Mouse (Mus musculus) forebrain, embryonic 11.5 days (tissue): ENCODE data around the gene Acvrl1. TPM values are rescaled to one million over a fixed set of nuclear protein-coding genes. Genes with fewer than 3 reads are reported as not detected.
A peak's percentile ranks its signal among the peaks of the same experiment; 100 is the strongest.

Source experiments
- ATAC-seq: fragments of 200-750 bp; cut with Nextera tagmentation; replicated peaks from 2 replicates; pipeline ENCODE4 v1.8.0; 2017; ENCODE audit warnings: moderate TSS enrichment; ENCODE audit not compliant: low FRiP score
- DNase-seq: peaks from one replicate; pipeline ENCODE4 v3.0.0-alpha.2; 2017; ENCODE audit warnings: low spot score
- H3K27ac ChIP-seq: fragments of 300-500 bp; sonication (generic); 2 replicates; pipeline ENCODE4 v1.5.1; 2014; ENCODE audit warnings: low read depth, low read length
- H3K27me3 ChIP-seq: fragments of 300-500 bp; sonication (generic); 2 replicates; pipeline ENCODE4 v1.6.1; 2014; ENCODE audit warnings: mild to moderate bottlenecking, low read length, mixed read lengths; ENCODE audit not compliant: control insufficient read depth, insufficient read depth
- H3K36me3 ChIP-seq: fragments of 300-500 bp; sonication (generic); 2 replicates; pipeline ENCODE4 v1.6.1; 2014; ENCODE audit warnings: mild to moderate bottlenecking, low read length, moderate library complexity, mixed read lengths; ENCODE audit not compliant: control insufficient read depth, insufficient read depth
- H3K4me1 ChIP-seq: fragments of 300-500 bp; sonication (generic); replicated peaks from 2 replicates; pipeline ENCODE4 v1.6.1; 2014; ENCODE audit warnings: low read length, mixed read lengths; ENCODE audit not compliant: control insufficient read depth, insufficient read depth
- H3K4me2 ChIP-seq: fragments of 300-500 bp; sonication (generic); 2 replicates; pipeline ENCODE4 v1.6.1; 2014; ENCODE audit warnings: low read depth, mild to moderate bottlenecking, low read length, moderate library complexity, mixed read lengths; ENCODE audit not compliant: severe bottlenecking
- H3K4me3 ChIP-seq: fragments of 300-500 bp; sonication (generic); 2 replicates; pipeline ENCODE4 v1.5.1; 2014; ENCODE audit warnings: low read depth, low read length
- H3K9ac ChIP-seq: fragments of 300-500 bp; sonication (generic); 2 replicates; pipeline ENCODE4 v1.6.1; 2014; ENCODE audit warnings: low read length
- H3K9me3 ChIP-seq: fragments of 300-500 bp; sonication (generic); 2 replicates; pipeline ENCODE4 v1.6.1; 2016; ENCODE audit warnings: low read length, mixed read lengths; ENCODE audit not compliant: control insufficient read depth
- WGBS: fragments of 180-500 bp; shearing (Covaris S2); extraction: QIAGEN DNeasy Blood & Tissue Kit; methylation state at CpG from one replicate; pipeline ENCODE4 v1.1.7; 2014; 5-methylcytosine and 5-hydroxymethylcytosine counted together
- polyA plus RNA-seq: library from polyadenylated mRNA; unstranded; fragments of >200 nt; fragmentation: Nextera tagmentation; extraction: Ambion mirVana; gene quantifications from 2 replicates; pipeline ENCODE4 v1.2.1, GENCODE M21; 2014

Gene Acvrl1
- polyA plus RNA-seq, 1 experiment from 2014 or later, result 7.2 TPM

DNA sequence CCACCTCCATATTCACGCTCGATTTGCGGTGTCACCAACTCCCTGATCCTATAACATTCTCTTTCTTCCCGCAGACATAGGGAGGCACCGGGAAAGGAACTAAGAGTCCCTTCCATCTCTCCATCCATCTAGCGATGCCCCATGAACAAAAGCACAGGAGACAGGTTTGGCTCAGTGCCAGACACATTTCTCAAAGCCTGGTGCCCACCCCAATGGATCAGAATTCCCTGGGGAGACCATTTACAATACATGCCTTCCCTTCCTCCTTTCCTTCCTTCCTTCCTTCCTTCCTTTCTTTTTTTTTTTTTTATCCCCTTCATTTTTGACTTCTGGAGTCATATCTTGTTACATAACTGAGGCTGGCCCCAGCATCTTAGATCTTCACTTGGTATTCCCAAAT lies 3.7 kb downstream of the Acvrl1 start:
- no peak overlapping the region for H3K4me2 ChIP-seq

DNA sequence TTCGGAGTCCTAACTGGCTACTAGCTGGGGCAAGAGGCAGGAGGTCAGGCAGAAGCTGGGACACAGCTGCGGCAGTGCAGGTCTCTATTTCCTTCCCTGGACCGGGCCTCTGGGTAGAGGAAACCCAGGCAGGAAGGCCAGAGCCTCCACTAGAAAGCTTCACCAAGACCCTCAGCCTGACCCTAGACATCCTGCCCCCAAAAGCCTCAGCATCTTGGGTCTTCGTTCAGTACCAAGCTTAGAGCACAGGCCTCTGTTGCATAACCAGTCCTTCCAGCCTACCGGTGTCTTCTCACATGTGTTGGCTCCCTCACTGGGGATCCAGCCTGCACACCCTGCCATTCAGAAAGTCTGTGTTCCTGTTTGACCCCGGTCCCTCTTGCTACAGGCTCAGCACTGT lies 4.4 kb downstream of the Acvrl1 start:
- Histone ChIP-seq H3K36me3 (no peaks in the 10 kb centered on the region), H3K9me3 (no peaks in the 10 kb centered on the region), H3K27ac (no peak overlapping the region), H3K9ac (no peak overlapping the region), H3K4me1 (peaks cover 10% of the 10 kb centered on the region), H3K4me2 (no peak overlapping the region), H3K4me3 (no peak overlapping the region), H3K27me3 (peaks cover 24% of the 10 kb centered on the region)
- DNase-seq (no peak), ATAC-seq (no peak)
- 83% methylated on average over 6 of the region's 6 CpGs for WGBS

More for the DNA sequence above, 3.7 kb downstream of the Acvrl1 start:
- peaks cover 30% of the 10 kb centered on the region for H3K27me3 ChIP-seq
- no peaks in the 10 kb centered on the region for H3K36me3 ChIP-seq
- no peak overlapping the region for H3K4me3 ChIP-seq
- no peak overlapping the region for H3K27ac ChIP-seq
- H3K4me1 ChIP-seq, result peaks cover 10% of the 10 kb centered on the region
- no peaks in the 10 kb centered on the region for H3K9me3 ChIP-seq
- no peak for ATAC-seq
- WGBS, result 72% methylated on average over 6 of the region's 6 CpGs
- DNase-seq, result no peak
- H3K9ac ChIP-seq, result no peak overlapping the region

DNA sequence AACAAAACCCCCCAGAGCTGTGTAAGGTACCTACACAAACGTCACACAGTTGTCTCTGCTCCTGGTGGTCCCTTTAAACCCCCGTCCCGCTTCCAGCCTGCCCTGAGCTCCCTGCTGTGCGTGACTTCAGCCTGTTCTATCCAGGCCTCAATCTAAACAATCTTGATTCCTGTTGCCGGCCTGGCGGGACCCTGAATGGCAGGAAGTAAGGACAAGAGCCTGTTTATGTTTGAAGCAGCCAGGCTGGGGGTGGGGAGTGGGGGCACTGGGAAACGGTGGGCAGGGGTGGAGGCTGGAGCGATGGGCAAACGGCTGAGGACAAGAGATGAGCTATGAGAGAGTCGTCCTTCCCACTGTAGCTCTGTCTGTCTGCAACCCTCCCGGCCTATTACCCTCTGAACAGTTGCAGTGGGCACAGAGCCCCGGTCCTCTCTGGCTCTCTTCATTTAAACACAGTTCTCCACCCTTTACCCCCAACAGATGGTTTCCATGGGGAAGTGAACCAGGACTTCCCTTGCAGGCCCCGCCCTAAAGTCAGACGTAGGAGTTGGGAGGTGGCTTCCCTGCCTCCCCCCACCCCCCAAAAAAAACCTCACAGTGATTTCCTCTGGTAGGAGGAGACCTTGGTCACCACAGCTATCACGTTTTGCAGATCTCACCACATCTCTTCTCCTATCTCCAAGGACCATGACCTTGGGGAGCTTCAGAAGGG lies 5.8 kb downstream of the Acvrl1 start:
- Histone ChIP-seq H3K4me1 (peaks cover 4% of the 10 kb centered on the region; the same call in 1 of the 2 replicates), H3K27me3 (peaks cover 12% of the 10 kb centered on the region), H3K36me3 (no peaks in the 10 kb centered on the region), H3K4me2 (no peak overlapping the region), H3K27ac (no peak overlapping the region), H3K9me3 (no peaks in the 10 kb centered on the region), H3K4me3 (no peak overlapping the region), H3K9ac (no peak overlapping the region)
- ATAC-seq (no peak), DNase-seq (no peak)
- 36% methylated on average over 15 of the region's 15 CpGs for WGBS

DNA sequence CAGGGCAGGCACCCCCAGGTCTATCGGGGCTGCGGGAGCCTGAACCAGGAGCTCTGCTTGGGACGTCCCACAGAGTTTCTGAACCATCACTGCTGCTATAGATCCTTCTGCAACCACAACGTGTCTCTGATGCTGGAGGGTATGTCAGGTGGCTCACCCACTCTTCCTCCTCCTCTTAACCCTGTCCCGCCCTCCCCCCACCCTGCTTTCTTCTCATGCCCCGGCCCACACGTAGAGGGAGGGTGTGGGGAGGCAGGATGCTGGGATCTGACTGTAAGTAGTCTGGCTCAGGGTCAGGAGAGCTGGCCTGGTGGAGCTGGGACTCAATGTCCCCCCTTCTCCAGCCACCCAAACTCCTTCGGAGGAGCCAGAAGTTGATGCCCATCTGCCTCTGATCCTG lies 7.1 kb downstream of the Acvrl1 start:
- Histone ChIP-seq H3K9me3 (no peaks in the 10 kb centered on the region), H3K9ac (no peak overlapping the region), H3K4me3 (no peak overlapping the region), H3K27me3 (no peaks in the 10 kb centered on the region; the same call in 1 of the 2 replicates), H3K36me3 (no peaks in the 10 kb centered on the region), H3K4me1 (peaks cover 15% of the 10 kb centered on the region), H3K27ac (no peak overlapping the region), H3K4me2 (no peak overlapping the region)
- whole genome bisulfite sequencing, result 75% methylated on average over 8 of the region's 8 CpGs
- ATAC-seq (no peak), DNase-seq (no peak)

DNA sequence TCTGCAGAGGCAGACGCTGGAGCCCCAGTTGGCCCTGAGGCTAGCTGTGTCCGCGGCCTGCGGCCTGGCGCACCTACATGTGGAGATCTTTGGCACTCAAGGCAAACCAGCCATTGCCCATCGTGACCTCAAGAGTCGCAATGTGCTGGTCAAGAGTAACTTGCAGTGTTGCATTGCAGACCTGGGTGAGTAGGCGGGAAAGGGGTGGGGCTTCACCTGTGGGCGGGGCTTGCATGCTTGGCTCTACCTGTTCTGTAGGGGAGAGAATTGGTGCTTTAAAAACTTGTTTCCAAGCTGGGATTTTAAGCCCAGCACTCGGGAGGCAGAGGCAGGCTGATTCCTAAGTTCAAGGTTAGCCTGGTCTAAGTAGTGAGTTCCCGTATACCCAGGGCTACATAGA lies 9.1 kb downstream of the Acvrl1 start:
- Histone ChIP-seq H3K4me3 (no peak overlapping the region), H3K36me3 (no peaks in the 10 kb centered on the region), H3K27me3 (no peaks in the 10 kb centered on the region), H3K27ac (no peak overlapping the region), H3K9ac (no peak overlapping the region), H3K9me3 (no peaks in the 10 kb centered on the region), H3K4me2 (no peak overlapping the region), H3K4me1 (peaks cover 16% of the 10 kb centered on the region)
- no peak for ATAC-seq
- WGBS, result 84% methylated on average over 11 of the region's 11 CpGs
- DNase-seq, result no peak

DNA sequence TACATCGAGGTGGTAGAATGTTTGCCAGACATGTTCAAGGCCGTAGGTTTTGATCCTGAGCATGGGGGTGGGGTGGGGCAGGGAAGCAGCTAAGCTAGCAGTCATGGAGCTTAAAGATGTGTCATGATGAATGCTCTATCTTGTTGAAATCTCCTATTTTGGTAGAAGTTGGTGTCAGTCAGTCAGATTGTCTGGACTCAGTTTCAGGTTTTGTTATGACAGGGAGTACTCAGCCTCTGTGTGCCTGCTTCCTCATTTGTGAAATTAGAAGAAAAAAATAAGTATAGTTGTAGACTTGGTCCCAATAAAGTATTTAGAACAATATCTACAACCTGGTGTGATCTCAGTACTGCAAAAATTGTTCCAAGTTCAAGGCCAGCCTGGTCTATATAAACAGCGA lies 10.4 kb downstream of the Acvrl1 start:
- WGBS, result 85% methylated on average over 3 of the region's 3 CpGs
- no peak for ATAC-seq
- no peaks in the 10 kb centered on the region for H3K27me3 ChIP-seq
- H3K4me3 ChIP-seq, result no peak overlapping the region
- no peak overlapping the region for H3K27ac ChIP-seq
- H3K9me3 ChIP-seq, result no peaks in the 10 kb centered on the region
- DNase-seq, result no peak
- H3K4me2 ChIP-seq, result no peak overlapping the region
- H3K9ac ChIP-seq, result no peak overlapping the region
- no peaks in the 10 kb centered on the region for H3K36me3 ChIP-seq
- peaks cover 16% of the 10 kb centered on the region for H3K4me1 ChIP-seq

DNA sequence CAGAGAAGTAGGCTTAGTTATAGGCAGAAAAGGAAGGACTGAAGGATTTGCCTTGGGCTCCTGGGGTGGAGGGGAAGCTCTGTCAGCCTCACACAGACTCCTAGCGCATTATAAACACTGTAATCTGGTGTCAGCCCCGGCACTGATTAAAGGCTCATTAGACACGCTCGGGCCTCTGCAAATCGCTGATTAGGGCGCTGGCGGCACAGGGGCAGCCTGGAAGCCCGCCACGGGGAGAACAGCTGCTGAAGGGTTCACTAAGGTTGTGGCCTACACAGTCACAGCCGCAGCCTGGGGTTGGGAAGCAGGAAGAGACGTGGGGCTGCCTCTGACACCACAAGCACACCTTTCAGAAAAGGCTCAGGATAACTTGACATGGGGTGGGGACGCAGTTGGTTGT lies 11.6 kb downstream of the Acvrl1 start:
- Histone ChIP-seq H3K9me3 (no peaks in the 10 kb centered on the region), H3K9ac (no peak overlapping the region), H3K4me2 (no peak overlapping the region), H3K27ac (no peak overlapping the region), H3K27me3 (no peaks in the 10 kb centered on the region), H3K36me3 (no peaks in the 10 kb centered on the region), H3K4me1 (peaks cover 12% of the 10 kb centered on the region), H3K4me3 (no peak overlapping the region)
- ATAC-seq (no peak), DNase-seq (peak; percentile 68)
- WGBS, result 8% methylated on average over 12 of the region's 12 CpGs

DNA sequence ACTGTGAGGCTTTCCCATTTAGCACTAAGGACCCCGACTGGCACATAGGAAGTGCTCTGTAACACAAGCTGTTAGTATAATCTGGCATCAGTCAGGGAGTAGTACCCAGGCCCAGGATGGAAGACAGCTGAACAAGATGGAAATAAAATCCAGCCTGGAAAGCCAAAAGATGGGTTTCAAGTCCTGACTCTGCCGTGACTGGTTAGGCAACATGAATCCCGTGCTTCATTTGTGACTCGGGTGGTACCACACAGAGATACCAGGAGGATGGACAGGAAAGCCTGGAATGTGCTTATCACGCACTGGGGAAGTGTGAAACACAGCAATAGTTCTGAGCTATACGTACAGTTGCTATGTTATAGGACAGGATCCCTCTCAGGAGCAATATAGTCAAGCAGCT lies 12.3 kb downstream of the Acvrl1 start:
- no peak overlapping the region for H3K4me2 ChIP-seq
- no peaks in the 10 kb centered on the region for H3K9me3 ChIP-seq
- no peak overlapping the region for H3K9ac ChIP-seq
- H3K4me1 ChIP-seq, result peaks cover 12% of the 10 kb centered on the region
- no peak overlapping the region for H3K4me3 ChIP-seq
- no peaks in the 10 kb centered on the region for H3K27me3 ChIP-seq
- WGBS, result 60% methylated on average over 6 of the region's 6 CpGs
- H3K36me3 ChIP-seq, result no peaks in the 10 kb centered on the region
- no peak for ATAC-seq
- no peak for DNase-seq
- no peak overlapping the region for H3K27ac ChIP-seq

DNA sequence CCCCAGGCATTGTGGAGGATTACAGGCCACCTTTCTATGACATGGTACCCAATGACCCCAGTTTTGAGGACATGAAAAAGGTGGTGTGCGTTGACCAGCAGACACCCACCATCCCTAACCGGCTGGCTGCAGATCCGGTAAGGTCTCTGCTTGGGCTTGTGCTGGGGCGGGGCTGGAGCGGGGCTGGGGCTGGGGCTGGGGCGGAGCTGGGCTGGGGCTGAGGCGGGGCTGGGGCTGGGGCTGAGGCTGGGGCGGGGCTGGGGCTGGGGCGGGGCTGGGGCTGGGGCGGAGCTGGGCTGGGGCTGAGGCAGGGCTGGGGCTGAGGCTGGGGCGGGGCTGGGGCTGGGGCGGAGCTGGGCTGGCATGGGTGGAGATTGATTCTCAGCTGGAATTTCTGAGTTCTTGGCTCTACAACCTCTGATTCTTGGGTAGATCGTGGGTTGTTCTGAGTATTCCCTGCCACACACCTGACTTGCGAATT lies 12.8 kb downstream of the Acvrl1 start:
- peaks cover 15% of the 10 kb centered on the region for H3K4me1 ChIP-seq
- ATAC-seq (peak; percentile 68), DNase-seq (peak; percentile 91)
- no peaks in the 10 kb centered on the region for H3K36me3 ChIP-seq
- H3K27ac ChIP-seq, result no peak overlapping the region
- H3K9me3 ChIP-seq, result no peaks in the 10 kb centered on the region
- H3K9ac ChIP-seq, result no peak overlapping the region
- WGBS, result 3% methylated on average over 12 of the region's 14 CpGs
- H3K4me3 ChIP-seq, result no peak overlapping the region
- H3K27me3 ChIP-seq, result no peaks in the 10 kb centered on the region
- no peak overlapping the region for H3K4me2 ChIP-seq
